ENCODE assay signal across 9 mouse cellular contexts in genomic region chr15:10685692-10686430, GRCm38 (mm10). TPM values are rescaled to one million over a fixed set of nuclear protein-coding genes. Genes with fewer than 3 reads are reported as not detected.
DNase-seq lines count a peak whose midpoint lies in the region; ATAC-seq and TF ChIP-seq lines count a peak whose summit lies in the region.
"Had no signal": no experiment of that assay in that cellular context is flagged by ENCODE, and none has a peak within 500 bp of the region (broad histone marks: within the 10 kb centered on the region; RNA-seq: fewer than 3 reads in every experiment).

No protein-coding gene starts in this region.

- intact Hi-C loops in left cerebral cortex, postnatal 10 days (cut with DNase I), result no loop called here

- peak overlapping the region; percentile 40 for H3K27ac ChIP-seq in embryonic facial prominence, embryonic 14.5 days (replicated peaks; ENCODE audit: low read depth, low read length)
- H3K27ac ChIP-seq in kidney, postnatal 0 days, result no peak overlapping the region

- no peak for TF ChIP-seq CTCF in kidney, postnatal 0 days (IDR thresholded peaks at IDR 0.05; ENCODE audit: low read depth)

- peaks cover 33% of the 10 kb centered on the region for H3K4me1 ChIP-seq in embryonic facial prominence, embryonic 14.5 days (ENCODE audit: control insufficient read depth, insufficient read depth, low read length)
- H3K4me1 ChIP-seq in kidney, postnatal 0 days (replicated peaks; ENCODE audit: insufficient read depth, low read length), result peaks cover 40% of the 10 kb centered on the region

- H3K9me3 ChIP-seq in embryonic facial prominence, embryonic 14.5 days (ENCODE audit: control insufficient read depth, low read length), result no peaks in the 10 kb centered on the region
- no peaks in the 10 kb centered on the region for H3K9me3 ChIP-seq in kidney, postnatal 0 days (replicated peaks; ENCODE audit: low read length)

- H3K36me3 ChIP-seq in embryonic facial prominence, embryonic 14.5 days (ENCODE audit: control insufficient read depth, insufficient read depth, low read length), result peaks cover 18% of the 10 kb centered on the region
- peaks cover 15% of the 10 kb centered on the region; the same call in 1 of the 2 replicates for H3K36me3 ChIP-seq in kidney, postnatal 0 days (ENCODE audit: insufficient read depth, low read length)

- DNase-seq in ovary, adult 18-20 months (ENCODE audit: low spot score), result peak; percentile 47
- DNase-seq in ovary, postnatal 10 days (ENCODE audit: low spot score), result no peak
- DNase-seq in embryonic facial prominence, embryonic 14.5 days (ENCODE audit: low spot score), result peak; percentile 80
- DNase-seq in kidney, postnatal 0 days (ENCODE audit: low spot score), result peak; percentile 53
- peak; percentile 21 for DNase-seq in yolk sac, embryonic 10.5 days (ENCODE audit: low spot score)
- DNase-seq in left cerebral cortex, postnatal 10 days (ENCODE audit: extremely low spot score in 1 of 2, low spot score in 2 of 2), result no peak
- no peak for DNase-seq in layer of hippocampus, postnatal 25 days (ENCODE audit: extremely low spot score in 1 of 2, low spot score in 1 of 2)
- DNase-seq in thymus, postnatal 0 days (ENCODE audit: low spot score), result no peak
- DNase-seq: heart, postnatal 14 days had no signal

- H3K4me3 ChIP-seq in embryonic facial prominence, embryonic 14.5 days (ENCODE audit: low read depth, low read length), result no peak overlapping the region
- no peak overlapping the region for H3K4me3 ChIP-seq in kidney, postnatal 0 days (replicated peaks; ENCODE audit: low read depth, low read length)

- 65% methylated on average over 14 of the region's 14 CpGs for WGBS in embryonic facial prominence, embryonic 14.5 days
- WGBS in kidney, postnatal 0 days, result 49% methylated on average over 14 of the region's 14 CpGs

- no peaks in the 10 kb centered on the region for H3K27me3 ChIP-seq in embryonic facial prominence, embryonic 14.5 days (replicated peaks; ENCODE audit: control insufficient read depth, insufficient read depth, low read length)
- no peaks in the 10 kb centered on the region for H3K27me3 ChIP-seq in kidney, postnatal 0 days (ENCODE audit: insufficient read depth, low read length)

- ATAC-seq in embryonic facial prominence, embryonic 14.5 days (ENCODE audit: low read depth), result peak; percentile 67
- peak; percentile 41; the same call in 1 of the 2 replicates for ATAC-seq in kidney, postnatal 0 days (replicated peaks; ENCODE audit: low FRiP score, low read depth)

- no peak overlapping the region for H3K9ac ChIP-seq in embryonic facial prominence, embryonic 14.5 days (ENCODE audit: low read depth, low read length)
- no peak overlapping the region for H3K9ac ChIP-seq in kidney, postnatal 0 days (ENCODE audit: low read depth, low read length)

- H3K4me2 ChIP-seq in embryonic facial prominence, embryonic 14.5 days (ENCODE audit: low read depth, low read length), result no peak overlapping the region
- H3K4me2 ChIP-seq in kidney, postnatal 0 days (ENCODE audit: low read length), result no peak overlapping the region

RNA-seq across cellular contexts. Expression of gene Rai14, which starts 28.6 kb away (rescaled TPM):
- polyA plus RNA-seq in embryonic facial prominence, embryonic 14.5 days (2014; fragmentation: Nextera tagmentation; extraction: Ambion mirVana), result 52.4 and 53.4 TPM in 2 replicates
- polyA plus RNA-seq in kidney, postnatal 0 days (2015; fragmentation: Nextera tagmentation; extraction: Ambion mirVana), result 38.5 and 42.4 TPM in 2 replicates
- total RNA-seq in left cerebral cortex, postnatal 10 days (2021), result 10 to 100 TPM; 10.1 to 12.4 TPM
- total RNA-seq in layer of hippocampus, postnatal 25 days (2021), result 1 to 10 TPM; 5.0 to 5.8 TPM
- polyA plus RNA-seq in thymus, postnatal 0 days (2015; fragmentation: Nextera tagmentation; extraction: Ambion mirVana), result 6.8 and 8.1 TPM in 2 replicates

Comparison
In these comparisons a context has a peak if more than half of its experiments do, and no peak if none do; other contexts are left out.
1. DNase-seq: peak in ovary, adult 18-20 months (single experiment), embryonic facial prominence, embryonic 14.5 days (single experiment), kidney, postnatal 0 days (single experiment) and yolk sac, embryonic 10.5 days (single experiment); none in ovary, postnatal 10 days (single experiment), left cerebral cortex, postnatal 10 days (0 of 2), layer of hippocampus, postnatal 25 days (0 of 2) and thymus, postnatal 0 days (single experiment).